Mouse (Mus musculus) liver, embryonic 14.5 days (tissue): ENCODE data around the gene Mesp2.

Experiments used
- CTCF ChIP-seq: IDR thresholded peaks from 2 replicates; pipeline ENCODE4 v1.5.1; 2016; ENCODE audit warnings: antibody characterized with exemption, low read depth, control low read depth
- EP300 ChIP-seq: IDR thresholded peaks from 2 replicates; pipeline ENCODE4 v1.6.1; 2016; ENCODE audit warnings: antibody characterized with exemption, low read depth

DNA sequence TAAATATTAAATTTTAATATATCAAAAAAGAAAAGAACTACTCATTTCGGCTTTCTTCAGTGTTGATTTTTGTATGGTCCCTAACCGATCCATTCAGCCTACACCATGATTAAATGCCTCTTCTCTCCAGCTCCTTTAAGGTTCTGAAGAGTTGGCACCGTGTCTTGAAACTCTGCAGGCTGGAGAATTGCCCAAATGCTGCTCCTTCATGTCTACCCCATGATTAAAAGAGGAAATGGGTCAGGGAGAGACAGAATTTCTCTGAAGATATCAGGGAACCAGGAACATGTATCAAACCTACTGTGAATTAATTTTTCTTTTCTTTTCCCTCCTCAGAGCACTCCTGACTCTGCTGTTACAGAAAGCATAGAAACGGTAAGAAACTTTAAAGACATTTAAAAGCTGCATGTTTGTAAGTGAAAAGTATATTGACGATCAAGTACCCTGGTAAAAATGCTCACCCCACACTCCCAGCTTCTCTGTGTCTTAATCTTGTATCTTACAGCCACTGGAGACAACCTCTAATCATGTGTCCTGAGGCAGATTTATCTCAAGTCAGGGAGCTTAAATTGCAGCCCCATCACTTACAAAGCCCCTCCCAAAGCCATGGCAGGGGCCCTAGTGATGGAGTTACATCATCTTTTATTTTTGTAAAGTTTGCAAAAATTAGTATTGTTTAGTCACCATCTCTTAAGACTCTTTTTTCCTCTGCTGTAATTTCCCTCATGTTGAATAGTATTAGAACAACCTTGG is 49.2 kb upstream of the Mesp2 start:
- TF ChIP-seq CTCF (no peak), EP300 (no peak)
